Mouse (Mus musculus): ENCODE data around the gene Pla2g4a. TPM values are rescaled to one million over a fixed set of nuclear protein-coding genes. Genes with fewer than 3 reads are reported as not detected.

The Pla2g4a gene
- total and polyA plus RNA-seq, 3 experiments, result 6.4 to 14.4 TPM; not detected in 1

- no peaks in the 10 kb centered on the region for H3K9me3 ChIP-seq (replicated peaks; ENCODE audit: insufficient read depth, low read length)
- H3K79me2 ChIP-seq (ENCODE audit: control insufficient read depth, insufficient read depth, low read length, poor library complexity), result no peaks in the 10 kb centered on the region; the same call in none of the 2 replicates
- no peak for TF ChIP-seq ZKSCAN1 (IDR thresholded peaks at IDR 0.05; ENCODE audit: low read depth, low read length)
- TF ChIP-seq MAFK (IDR thresholded peaks at IDR 0.05; ENCODE audit: borderline replicate concordance, low read depth, low read length), result no peak
- no peak for TF ChIP-seq SMC3 (IDR thresholded peaks at IDR 0.05; ENCODE audit: low read depth, low read length)
- no peak for TF ChIP-seq USF2 (IDR thresholded peaks at IDR 0.05; ENCODE audit: borderline replicate concordance in 1 of 2, insufficient read depth in 1 of 2, low read depth in 1 of 2, low read length in 2 of 2)
- no peak for TF ChIP-seq ELF1 (IDR thresholded peaks at IDR 0.05; ENCODE audit: low read depth, low read length)
- TF ChIP-seq POLR2A (IDR thresholded peaks at IDR 0.05; ENCODE audit: control insufficient read depth in 1 of 2, insufficient read depth in 1 of 2, low read depth in 1 of 2, low read length in 2 of 2, poor library complexity in 1 of 2), result no peak
- TF ChIP-seq E2F4 (IDR thresholded peaks at IDR 0.05; ENCODE audit: borderline replicate concordance, low read depth, low read length), result no peak
- no peak for TF ChIP-seq CTCF (IDR thresholded peaks at IDR 0.05 in 2 of 3, conservative IDR thresholded peaks at IDR 0.05 in 1 of 3; ENCODE audit: control insufficient read depth in 1 of 3, insufficient read depth in 1 of 3, low read depth in 2 of 3, low read length in 3 of 3, poor library complexity in 1 of 3, severe bottlenecking in 1 of 3)
- TF ChIP-seq TBP (IDR thresholded peaks at IDR 0.05; ENCODE audit: low read depth, low read length), result no peak
- no peak for TF ChIP-seq MYB (IDR thresholded peaks at IDR 0.05; ENCODE audit: low read depth, low read length)
- no peaks in the 10 kb centered on the region for H3K27me3 ChIP-seq (ENCODE audit: control insufficient read depth in 1 of 2, insufficient read depth in 2 of 2, low read length in 2 of 2)
- no peak for DNase-seq (ENCODE audit: low read depth, low spot score)
- no peak overlapping the region for H3K9ac ChIP-seq (ENCODE audit: control insufficient read depth, low read depth, low read length, poor library complexity, severe bottlenecking)
- H3K4me3 ChIP-seq (ENCODE audit: control insufficient read depth in 1 of 2, insufficient read depth in 1 of 2, low read depth in 2 of 2, low read length in 2 of 2), result no peak overlapping the region
- peaks cover 32 to 36% of the 10 kb centered on the region in 2 experiments for H3K4me1 ChIP-seq (ENCODE audit: control insufficient read depth in 1 of 2, insufficient read depth in 2 of 2, low read length in 2 of 2)
- H3K27ac ChIP-seq (ENCODE audit: control insufficient read depth, low read depth, low read length), result peak overlapping the region; percentile 29; the same call in 1 of the 2 replicates
- peaks cover 0 to 41% of the 10 kb centered on the region in 2 experiments; a peak in 2 of 4 replicates for H3K36me3 ChIP-seq (ENCODE audit: control insufficient read depth in 1 of 2, insufficient read depth in 2 of 2, low read length in 2 of 2)
Observed at GRCm38 (mm10) chr1:149949334-149949733, 11.8 kb downstream of the Pla2g4a start.

- DNase-seq (ENCODE audit: low read depth, low spot score), result peak; percentile 84
- Histone ChIP-seq H3K36me3 (ENCODE audit: control insufficient read depth in 1 of 2, insufficient read depth in 2 of 2, low read length in 2 of 2) (peaks cover 0 to 38% of the 10 kb centered on the region in 2 experiments; a peak in 2 of 4 replicates), H3K79me2 (ENCODE audit: control insufficient read depth, insufficient read depth, low read length, poor library complexity) (no peaks in the 10 kb centered on the region; the same call in none of the 2 replicates), H3K9ac (ENCODE audit: control insufficient read depth, low read depth, low read length, poor library complexity, severe bottlenecking) (peak overlapping the region; percentile 37), H3K4me3 (ENCODE audit: control insufficient read depth in 1 of 2, insufficient read depth in 1 of 2, low read depth in 2 of 2, low read length in 2 of 2) (peak overlapping the region in 1 of 2 experiments; percentile 0; a peak in 1 of 4 replicates), H3K4me1 (ENCODE audit: control insufficient read depth in 1 of 2, insufficient read depth in 2 of 2, low read length in 2 of 2) (peaks cover 28 to 31% of the 10 kb centered on the region in 2 experiments), H3K27ac (ENCODE audit: control insufficient read depth, low read depth, low read length) (peak overlapping the region; percentile 93), H3K9me3 (replicated peaks; ENCODE audit: insufficient read depth, low read length) (no peaks in the 10 kb centered on the region), H3K27me3 (ENCODE audit: control insufficient read depth in 1 of 2, insufficient read depth in 2 of 2, low read length in 2 of 2) (no peaks in the 10 kb centered on the region)
- TF ChIP-seq MYC (IDR thresholded peaks at IDR 0.05; ENCODE audit: low read depth, low read length), result 0 out of 2 replicates have a peak, but pooled peaks have one; percentile 51
- no peak for TF ChIP-seq ZNF384 (IDR thresholded peaks at IDR 0.05; ENCODE audit: low read depth, low read length)
- no peak for TF ChIP-seq MAZ (IDR thresholded peaks at IDR 0.05; ENCODE audit: low read depth, low read length)
- no peak for TF ChIP-seq CHD1 (IDR thresholded peaks at IDR 0.05; ENCODE audit: low read depth, low read length)
- no peak for TF ChIP-seq CHD2 (IDR thresholded peaks at IDR 0.05; ENCODE audit: low read length)
- no peak for TF ChIP-seq MYB (IDR thresholded peaks at IDR 0.05; ENCODE audit: low read depth, low read length)
- no peak for TF ChIP-seq ZMIZ1 (IDR thresholded peaks at IDR 0.05; ENCODE audit: low read depth, low read length)
- TF ChIP-seq E2F4 (IDR thresholded peaks at IDR 0.05; ENCODE audit: borderline replicate concordance, low read depth, low read length), result no peak
- TF ChIP-seq GABPA (IDR thresholded peaks at IDR 0.05; ENCODE audit: low read depth, low read length), result no peak
- TF ChIP-seq NRF1 (IDR thresholded peaks at IDR 0.05; ENCODE audit: insufficient read depth, low read depth, low read length, poor library complexity, severe bottlenecking), result no peak
- TF ChIP-seq RCOR1 (IDR thresholded peaks at IDR 0.05; ENCODE audit: low read depth, low read length), result peak; percentile 68
- no peak for TF ChIP-seq JUND (IDR thresholded peaks at IDR 0.05; ENCODE audit: low read depth, low read length)
- no peak for TF ChIP-seq HCFC1 (IDR thresholded peaks at IDR 0.05; ENCODE audit: low read depth, low read length)
- TF ChIP-seq KAT2A (conservative IDR thresholded peaks at IDR 0.05; ENCODE audit: low read depth, low read length), result no peak
- TF ChIP-seq USF2 (IDR thresholded peaks at IDR 0.05; ENCODE audit: borderline replicate concordance in 1 of 2, insufficient read depth in 1 of 2, low read depth in 1 of 2, low read length in 2 of 2), result no peak
- no peak for TF ChIP-seq ZC3H11A (IDR thresholded peaks at IDR 0.05; ENCODE audit: low read depth, low read length)
- TF ChIP-seq TBP (IDR thresholded peaks at IDR 0.05; ENCODE audit: low read depth, low read length), result no peak
- TF ChIP-seq POLR2AphosphoS5 (IDR thresholded peaks at IDR 0.05; ENCODE audit: borderline replicate concordance, low read depth, low read length), result no peak
- TF ChIP-seq ETS1 (IDR thresholded peaks at IDR 0.05; ENCODE audit: low read depth, low read length), result peak; percentile 83
- no peak for TF ChIP-seq BHLHE40 (IDR thresholded peaks at IDR 0.05; ENCODE audit: borderline replicate concordance, low read depth, low read length)
- TF ChIP-seq POLR2AphosphoS2 (IDR thresholded peaks at IDR 0.05; ENCODE audit: low read length), result no peak
- peak; percentile 82 for TF ChIP-seq TAL1 (IDR thresholded peaks at IDR 0.05; ENCODE audit: low read length)
- TF ChIP-seq UBTF (IDR thresholded peaks at IDR 0.05; ENCODE audit: borderline replicate concordance, insufficient read depth, low read depth, low read length), result no peak
Observed at GRCm38 (mm10) chr1:149948066-149948825, 12.8 kb downstream of the Pla2g4a start.
